ENCODE assay signal across 8 mouse cellular contexts in the genomic region with DNA sequence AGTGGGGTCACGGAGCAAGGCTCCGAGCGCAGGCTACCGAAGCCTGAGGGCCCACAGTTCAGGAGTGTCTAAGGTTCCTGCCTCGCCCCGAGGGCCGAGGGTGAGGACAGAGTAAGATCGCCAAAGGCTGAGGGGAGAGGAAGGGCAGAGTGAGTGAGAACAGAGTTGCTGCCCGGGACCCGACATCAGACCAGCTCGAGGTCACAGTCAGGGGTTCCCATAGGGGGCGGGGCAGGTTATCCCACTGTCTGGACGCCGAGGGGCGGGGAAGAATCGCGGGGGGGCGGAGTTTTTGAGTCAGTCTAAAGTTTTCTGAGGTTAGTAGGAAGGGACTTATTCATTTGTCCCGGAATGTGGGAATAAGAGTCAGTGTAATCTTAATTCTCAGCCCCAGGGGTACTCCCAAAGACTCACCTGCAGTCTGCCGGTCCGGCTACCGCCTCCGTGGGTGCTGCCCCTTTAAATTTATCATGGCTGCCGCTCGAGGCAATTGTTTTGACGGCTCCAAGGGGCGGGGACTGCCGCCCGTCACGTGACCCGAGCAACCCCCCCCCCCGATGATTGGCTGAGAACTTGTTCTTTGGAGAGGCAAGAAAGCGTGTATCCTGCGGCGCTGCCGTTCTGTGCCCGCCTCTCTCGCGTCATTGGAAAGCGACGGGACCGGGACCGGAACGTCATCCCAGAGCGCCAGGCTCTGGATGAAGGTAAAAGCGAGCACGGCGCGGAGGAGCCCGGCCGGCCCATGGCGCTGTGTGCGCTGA. TPM values are rescaled to one million over a fixed set of nuclear protein-coding genes. Genes with fewer than 3 reads are reported as not detected.
DNase-seq lines count a peak whose midpoint lies in the region; ATAC-seq and TF ChIP-seq lines count a peak whose summit lies in the region.

A gene (minus strand): TSS at position 462 of the 761 bp plus-strand sequence.
A gene (plus strand): TSS at position 669 of the 761 bp plus-strand sequence.

- peak within 1 kb of the TSS; percentile 92 for H3K27ac ChIP-seq in forebrain, embryonic 10.5 days
- peak within 1 kb of the TSS; percentile 86 for H3K27ac ChIP-seq in heart, embryonic 15.5 days
- peak within 1 kb of the TSS; percentile 65 for H3K27ac ChIP-seq in liver, embryonic 14.5 days
- H3K27ac ChIP-seq in neural tube, embryonic 11.5 days (ENCODE audit: low read depth, low read length): peak within 1 kb of the TSS; percentile 58; the same call in 1 of the 2 replicates
- H3K27ac ChIP-seq in stomach, postnatal 0 days (replicated peaks): peak within 1 kb of the TSS; percentile 91

- H3K4me2 ChIP-seq in heart, embryonic 15.5 days: peak within 1 kb of the TSS; percentile 80
- H3K4me2 ChIP-seq in liver, embryonic 14.5 days (ENCODE audit: low read depth): peak within 1 kb of the TSS; percentile 99
- H3K4me2 ChIP-seq in neural tube, embryonic 11.5 days (ENCODE audit: low read depth): peak within 1 kb of the TSS; percentile 95
- peak within 1 kb of the TSS; percentile 95 for H3K4me2 ChIP-seq in stomach, postnatal 0 days (replicated peaks; ENCODE audit: low read depth)

- peaks cover 33% of the 10 kb centered on the region for H3K36me3 ChIP-seq in forebrain, embryonic 10.5 days (replicated peaks)
- peaks cover 23% of the 10 kb centered on the region; the same call in 1 of the 2 replicates for H3K36me3 ChIP-seq in heart, embryonic 15.5 days
- no peaks in the 10 kb centered on the region; the same call in 1 of the 2 replicates for H3K36me3 ChIP-seq in liver, embryonic 14.5 days (replicated peaks; ENCODE audit: control insufficient read depth, insufficient read depth, low read depth)
- peaks cover 4% of the 10 kb centered on the region for H3K36me3 ChIP-seq in neural tube, embryonic 11.5 days (ENCODE audit: control insufficient read depth, insufficient read depth, low read length)
- peaks cover 9% of the 10 kb centered on the region; the same call in 1 of the 2 replicates for H3K36me3 ChIP-seq in stomach, postnatal 0 days (ENCODE audit: control insufficient read depth, insufficient read depth, low read length)

- peak within 1 kb of the TSS; percentile 87 for H3K4me3 ChIP-seq in forebrain, embryonic 10.5 days
- H3K4me3 ChIP-seq in heart, embryonic 15.5 days: peak within 1 kb of the TSS; percentile 79
- peak within 1 kb of the TSS; percentile 88 to 95 for H3K4me3 ChIP-seq in liver, embryonic 14.5 days (ENCODE audit: insufficient read depth in 1 of 2, low read depth in 2 of 2, low read length in 2 of 2)
- H3K4me3 ChIP-seq in neural tube, embryonic 11.5 days (ENCODE audit: low read depth, low read length): peak within 1 kb of the TSS; percentile 81
- peak within 1 kb of the TSS; percentile 60 for H3K4me3 ChIP-seq in stomach, postnatal 0 days (ENCODE audit: low read depth, low read length)

- TF ChIP-seq EP300 in liver, embryonic 14.5 days (IDR thresholded peaks at IDR 0.05; ENCODE audit: low read depth): no peak
- TF ChIP-seq EP300 in stomach, postnatal 0 days (optimal IDR thresholded peaks at IDR 0.05): no peak

- no peak for TF ChIP-seq CTCF in liver, embryonic 14.5 days (IDR thresholded peaks at IDR 0.05; ENCODE audit: low read depth)
- 0 out of 2 replicates have a peak, but pooled peaks have one; percentile 24 for TF ChIP-seq CTCF in stomach, postnatal 0 days (IDR thresholded peaks at IDR 0.05; ENCODE audit: low read depth)

- peak; percentile 53 for ATAC-seq in heart, embryonic 15.5 days (replicated peaks; ENCODE audit: insufficient number of reproducible peaks, insufficient read depth, low FRiP score, low read depth)
- ATAC-seq in liver, embryonic 14.5 days (ENCODE audit: insufficient read depth): peak; percentile 81
- peak; percentile 77 for ATAC-seq in neural tube, embryonic 11.5 days (ENCODE audit: insufficient read depth, low FRiP score, low TSS enrichment)
- ATAC-seq in stomach, postnatal 0 days (ENCODE audit: low FRiP score, low TSS enrichment): peak; percentile 79

- H3K4me1 ChIP-seq in forebrain, embryonic 10.5 days: peaks cover 40% of the 10 kb centered on the region
- H3K4me1 ChIP-seq in heart, embryonic 15.5 days (replicated peaks): peaks cover 30% of the 10 kb centered on the region
- peaks cover 12 to 21% of the 10 kb centered on the region in 2 experiments for H3K4me1 ChIP-seq in liver, embryonic 14.5 days (replicated peaks; ENCODE audit: control insufficient read depth in 2 of 2, insufficient read depth in 2 of 2, low read length in 1 of 2)
- H3K4me1 ChIP-seq in neural tube, embryonic 11.5 days (ENCODE audit: control insufficient read depth, insufficient read depth, low read length): peaks cover 17% of the 10 kb centered on the region
- no peaks in the 10 kb centered on the region for H3K4me1 ChIP-seq in stomach, postnatal 0 days (replicated peaks; ENCODE audit: control insufficient read depth, insufficient read depth)

- WGBS in forebrain, embryonic 10.5 days: 1% methylated on average over 53 of the region's 53 CpGs
- under 1% methylated on average over 53 of the region's 53 CpGs for WGBS in heart, embryonic 15.5 days
- WGBS in liver, embryonic 14.5 days (ENCODE audit: insufficient replicate concordance): under 1% methylated on average over 53 of the region's 53 CpGs
- under 1% methylated on average over 53 of the region's 53 CpGs for WGBS in neural tube, embryonic 11.5 days
- under 1% methylated on average over 52 of the region's 53 CpGs for WGBS in stomach, postnatal 0 days

- no peaks in the 10 kb centered on the region for H3K27me3 ChIP-seq in forebrain, embryonic 10.5 days (ENCODE audit: poor library complexity, severe bottlenecking)
- H3K27me3 ChIP-seq in heart, embryonic 15.5 days: no peaks in the 10 kb centered on the region
- no peaks in the 10 kb centered on the region for H3K27me3 ChIP-seq in liver, embryonic 14.5 days (ENCODE audit: control insufficient read depth, insufficient read depth, low read length)
- no peaks in the 10 kb centered on the region for H3K27me3 ChIP-seq in neural tube, embryonic 11.5 days (ENCODE audit: control insufficient read depth, insufficient read depth, low read length)
- no peaks in the 10 kb centered on the region for H3K27me3 ChIP-seq in stomach, postnatal 0 days (ENCODE audit: control insufficient read depth, insufficient read depth, low read length)

- peak within 1 kb of the TSS; percentile 83 for H3K9ac ChIP-seq in heart, embryonic 15.5 days
- peak within 1 kb of the TSS; percentile 71 for H3K9ac ChIP-seq in liver, embryonic 14.5 days (replicated peaks)
- H3K9ac ChIP-seq in neural tube, embryonic 11.5 days (ENCODE audit: low read length): peak within 1 kb of the TSS; percentile 82
- peak within 1 kb of the TSS; percentile 74 for H3K9ac ChIP-seq in stomach, postnatal 0 days (ENCODE audit: low read length)

- DNase-seq in CD8-positive naive resting alpha-beta T cell, adult 2 months (ENCODE audit: low read depth in 2 of 2, low spot score in 2 of 2): peak; percentile 97 to 99
- DNase-seq in c-Kit-positive CD71-negative TER-119-negative erythroid progenitor cells, embryonic 14.5 days (ENCODE audit: low read depth): peak; percentile 98
- peak; percentile 100 for DNase-seq in forebrain, embryonic 10.5 days (ENCODE audit: extremely low spot score, low spot score)
- peak; percentile 99 for DNase-seq in kidney, postnatal 25 days
- DNase-seq in liver, embryonic 14.5 days (ENCODE audit: low read depth in 3 of 3, low spot score in 3 of 3): peak; percentile 97 to 98 (median 97)
- peak; percentile 99 for DNase-seq in neural tube, embryonic 11.5 days (ENCODE audit: low spot score)
- peak; percentile 100 for DNase-seq in stomach, postnatal 0 days (ENCODE audit: low spot score)

- no peaks in the 10 kb centered on the region for H3K9me3 ChIP-seq in forebrain, embryonic 10.5 days
- H3K9me3 ChIP-seq in heart, embryonic 15.5 days (replicated peaks): no peaks in the 10 kb centered on the region
- no peaks in the 10 kb centered on the region for H3K9me3 ChIP-seq in liver, embryonic 14.5 days (ENCODE audit: control insufficient read depth, low read length)
- no peaks in the 10 kb centered on the region for H3K9me3 ChIP-seq in neural tube, embryonic 11.5 days (ENCODE audit: control insufficient read depth, low read length)
- no peaks in the 10 kb centered on the region for H3K9me3 ChIP-seq in stomach, postnatal 0 days (ENCODE audit: control insufficient read depth, low read length)

RNA-seq across cellular contexts. Expression of the first gene that starts in this region (rescaled TPM):
- polyA plus RNA-seq in forebrain, embryonic 10.5 days (2016; fragmentation: Nextera tagmentation; extraction: Ambion mirVana): 29.1 and 31.8 TPM in 2 replicates
- polyA plus RNA-seq in heart, embryonic 15.5 days (2015; fragmentation: Nextera tagmentation; extraction: Ambion mirVana): 20.2 and 24.2 TPM in 2 replicates
- 3.4 and 3.5 TPM in 2 replicates for polyA plus RNA-seq in liver, embryonic 14.5 days (2012; rRNA removed)
- 5.2 and 5.5 TPM in 2 replicates for polyA plus RNA-seq in liver, embryonic 14.5 days (2014; fragmentation: Nextera tagmentation; extraction: Ambion mirVana)
- 36.4 and 38.4 TPM in 2 replicates for polyA plus RNA-seq in neural tube, embryonic 11.5 days (2014; fragmentation: Nextera tagmentation; extraction: Ambion mirVana)
- polyA plus RNA-seq in stomach, postnatal 0 days (2015; fragmentation: Nextera tagmentation; extraction: Ambion mirVana): 34.5 and 34.8 TPM in 2 replicates

RNA-seq across cellular contexts. Expression of the second gene that starts in this region (rescaled TPM):
- 136 and 137 TPM in 2 replicates for polyA plus RNA-seq in forebrain, embryonic 10.5 days (2016; fragmentation: Nextera tagmentation; extraction: Ambion mirVana)
- 94.3 and 102 TPM in 2 replicates for polyA plus RNA-seq in heart, embryonic 15.5 days (2015; fragmentation: Nextera tagmentation; extraction: Ambion mirVana)
- polyA plus RNA-seq in liver, embryonic 14.5 days (2012; rRNA removed): 36.1 and 46.6 TPM in 2 replicates
- polyA plus RNA-seq in liver, embryonic 14.5 days (2014; fragmentation: Nextera tagmentation; extraction: Ambion mirVana): 84.6 and 91.0 TPM in 2 replicates
- 104 and 113 TPM in 2 replicates for polyA plus RNA-seq in neural tube, embryonic 11.5 days (2014; fragmentation: Nextera tagmentation; extraction: Ambion mirVana)
- polyA plus RNA-seq in stomach, postnatal 0 days (2015; fragmentation: Nextera tagmentation; extraction: Ambion mirVana): 96.4 and 98.8 TPM in 2 replicates

Comparison
In these comparisons a context has a peak if more than half of its experiments do, and no peak if none do; other contexts are left out.
1. Peak in every context shown above with its lines: DNase-seq, ATAC-seq, H3K4me3 ChIP-seq and H3K27ac ChIP-seq.